Mouse (Mus musculus) hindbrain, embryonic 13.5 days (tissue): ENCODE measurements around the gene Cadm1. TPM values are rescaled to one million over a fixed set of nuclear protein-coding genes. Genes with fewer than 3 reads are reported as not detected.

Experiments used
- ATAC-seq: fragments of 200-750 bp; cut with Nextera tagmentation; 2 replicates; pipeline ENCODE4 v1.8.0; 2017; ENCODE audit warnings: moderate TSS enrichment; ENCODE audit not compliant: low FRiP score
- H3K27ac ChIP-seq: fragments of 300-500 bp; sonication (generic); 2 replicates; pipeline ENCODE4 v1.5.1; 2015; ENCODE audit warnings: inconsistent platforms, mild to moderate bottlenecking, moderate library complexity
- H3K27me3 ChIP-seq: fragments of 300-500 bp; sonication (generic); 2 replicates; pipeline ENCODE4 v1.6.1; 2015; ENCODE audit warnings: mild to moderate bottlenecking, inconsistent platforms
- H3K36me3 ChIP-seq: fragments of 300-500 bp; sonication (generic); 2 replicates; pipeline ENCODE4 v1.6.1; 2015; ENCODE audit warnings: mild to moderate bottlenecking, inconsistent platforms
- H3K4me1 ChIP-seq: fragments of 300-500 bp; sonication (generic); replicated peaks from 2 replicates; pipeline ENCODE4 v1.6.1; 2015; ENCODE audit warnings: inconsistent platforms
- H3K4me2 ChIP-seq: fragments of 300-500 bp; sonication (generic); 2 replicates; pipeline ENCODE4 v1.6.1; 2015; ENCODE audit warnings: inconsistent platforms, mild to moderate bottlenecking, moderate library complexity
- H3K4me3 ChIP-seq: fragments of 300-500 bp; sonication (generic); 2 replicates; pipeline ENCODE4 v1.5.1; 2015; ENCODE audit warnings: mild to moderate bottlenecking, inconsistent platforms
- H3K9ac ChIP-seq: fragments of 300-500 bp; sonication (generic); 2 replicates; pipeline ENCODE4 v1.6.1; 2015; ENCODE audit warnings: mild to moderate bottlenecking, inconsistent platforms
- H3K9me3 ChIP-seq: fragments of 300-500 bp; sonication (generic); 2 replicates; pipeline ENCODE4 v1.6.1; 2016; ENCODE audit warnings: inconsistent platforms
- WGBS: fragments of 180-500 bp; shearing (Covaris S2); methylation state at CpG from one replicate; pipeline ENCODE4 v1.1.7; 2015; 5-methylcytosine and 5-hydroxymethylcytosine counted together
- polyA plus RNA-seq: library from polyadenylated mRNA; unstranded; fragments of >200 nt; fragmentation: Nextera tagmentation; extraction: Ambion mirVana; gene quantifications from 2 replicates; pipeline ENCODE4 v1.2.1, GENCODE M21; 2015

The Cadm1 gene
- polyA plus RNA-seq, 1 experiment from 2014 or later = 180 TPM

- H3K4me3 ChIP-seq = no peak overlapping the region
- no peak overlapping the region for H3K4me2 ChIP-seq
- H3K4me1 ChIP-seq = peaks cover 37% of the 10 kb centered on the region
- WGBS = 90% methylated on average over 3 of the region's 3 CpGs
- H3K27me3 ChIP-seq = no peaks in the 10 kb centered on the region
- H3K9me3 ChIP-seq = no peaks in the 10 kb centered on the region
- no peaks in the 10 kb centered on the region for H3K36me3 ChIP-seq
- H3K27ac ChIP-seq = no peak overlapping the region
- no peak for ATAC-seq
- no peak overlapping the region for H3K9ac ChIP-seq
Measured at GRCm38 (mm10) chr9:47560726-47561125, 30.8 kb downstream of the Cadm1 start.

GRCm38 (mm10) chr9:47561596-47561995, 31.6 kb downstream of the Cadm1 start:
- Histone ChIP-seq H3K27me3 (no peaks in the 10 kb centered on the region), H3K4me1 (peaks cover 32% of the 10 kb centered on the region), H3K9ac (no peak overlapping the region), H3K36me3 (no peaks in the 10 kb centered on the region), H3K27ac (no peak overlapping the region), H3K9me3 (no peaks in the 10 kb centered on the region), H3K4me3 (no peak overlapping the region), H3K4me2 (no peak overlapping the region)
- no peak for ATAC-seq
- WGBS = 87% methylated on average over 4 of the region's 4 CpGs

- H3K9me3 ChIP-seq = no peaks in the 10 kb centered on the region
- no peaks in the 10 kb centered on the region for H3K27me3 ChIP-seq
- H3K4me3 ChIP-seq = no peak overlapping the region
- no peak overlapping the region for H3K9ac ChIP-seq
- H3K27ac ChIP-seq = no peak overlapping the region
- 75% methylated on average over 5 of the region's 5 CpGs for WGBS
- no peak for ATAC-seq
- no peak overlapping the region for H3K4me2 ChIP-seq
- H3K36me3 ChIP-seq = no peaks in the 10 kb centered on the region
- peaks cover 45% of the 10 kb centered on the region for H3K4me1 ChIP-seq
Measured at GRCm38 (mm10) chr9:47565088-47565487, 35.1 kb downstream of the Cadm1 start.

- ATAC-seq = no peak
- H3K4me1 ChIP-seq = peaks cover 64% of the 10 kb centered on the region
- 48% methylated on average over 6 of the region's 6 CpGs for WGBS
- no peak overlapping the region for H3K9ac ChIP-seq
- no peaks in the 10 kb centered on the region for H3K27me3 ChIP-seq
- peak overlapping the region; percentile 46; the same call in 1 of the 2 replicates for H3K27ac ChIP-seq
- H3K4me2 ChIP-seq = no peak overlapping the region
- H3K36me3 ChIP-seq = no peaks in the 10 kb centered on the region
- no peak overlapping the region for H3K4me3 ChIP-seq
- H3K9me3 ChIP-seq = no peaks in the 10 kb centered on the region
Measured at GRCm38 (mm10) chr9:47567873-47568272, 37.9 kb downstream of the Cadm1 start.

- Histone ChIP-seq H3K4me3 (no peak overlapping the region), H3K9me3 (no peaks in the 10 kb centered on the region), H3K36me3 (no peaks in the 10 kb centered on the region), H3K4me2 (no peak overlapping the region), H3K9ac (no peak overlapping the region), H3K27ac (no peak overlapping the region), H3K27me3 (no peaks in the 10 kb centered on the region), H3K4me1 (peaks cover 63% of the 10 kb centered on the region)
- 58% methylated on average over 4 of the region's 4 CpGs for WGBS
- no peak for ATAC-seq
Measured at GRCm38 (mm10) chr9:47570184-47570583, 40.2 kb downstream of the Cadm1 start.

- H3K36me3 ChIP-seq = no peaks in the 10 kb centered on the region
- no peak for ATAC-seq
- no peaks in the 10 kb centered on the region for H3K27me3 ChIP-seq
- no peaks in the 10 kb centered on the region for H3K9me3 ChIP-seq
- no peak overlapping the region for H3K27ac ChIP-seq
- no peak overlapping the region for H3K9ac ChIP-seq
- H3K4me3 ChIP-seq = no peak overlapping the region
- peaks cover 70% of the 10 kb centered on the region for H3K4me1 ChIP-seq
- H3K4me2 ChIP-seq = no peak overlapping the region
- 83% methylated on average over 7 of the region's 7 CpGs for WGBS
Measured at GRCm38 (mm10) chr9:47571461-47571860, 41.5 kb downstream of the Cadm1 start.

- ATAC-seq = no peak
- H3K27ac ChIP-seq = no peak overlapping the region
- no peaks in the 10 kb centered on the region for H3K36me3 ChIP-seq
- H3K9me3 ChIP-seq = no peaks in the 10 kb centered on the region
- H3K4me1 ChIP-seq = peaks cover 67% of the 10 kb centered on the region
- H3K27me3 ChIP-seq = no peaks in the 10 kb centered on the region
- no peak overlapping the region for H3K4me3 ChIP-seq
- 82% methylated on average over 5 of the region's 5 CpGs for WGBS
- H3K4me2 ChIP-seq = no peak overlapping the region
- H3K9ac ChIP-seq = no peak overlapping the region
Measured at GRCm38 (mm10) chr9:47572132-47572531, 42.2 kb downstream of the Cadm1 start.

- H3K27ac ChIP-seq = no peak overlapping the region
Measured at GRCm38 (mm10) chr9:47573456-47573855, 43.5 kb downstream of the Cadm1 start.

GRCm38 (mm10) chr9:47574710-47575414, 44.9 kb downstream of the Cadm1 start:
- Histone ChIP-seq H3K9ac (no peak overlapping the region), H3K4me2 (no peak overlapping the region), H3K27me3 (no peaks in the 10 kb centered on the region), H3K27ac (no peak overlapping the region), H3K9me3 (no peaks in the 10 kb centered on the region), H3K4me3 (no peak overlapping the region), H3K4me1 (peaks cover 50% of the 10 kb centered on the region), H3K36me3 (no peaks in the 10 kb centered on the region)
- ATAC-seq = no peak
- WGBS = 67% methylated on average over 7 of the region's 7 CpGs

More at GRCm38 (mm10) chr9:47573456-47573855, 43.5 kb downstream of the Cadm1 start:
- no peak for ATAC-seq
- 92% methylated on average over 7 of the region's 7 CpGs for WGBS
- Histone ChIP-seq H3K4me1 (peaks cover 59% of the 10 kb centered on the region), H3K36me3 (no peaks in the 10 kb centered on the region), H3K4me2 (no peak overlapping the region), H3K4me3 (no peak overlapping the region), H3K9me3 (no peaks in the 10 kb centered on the region), H3K27me3 (no peaks in the 10 kb centered on the region), H3K9ac (no peak overlapping the region)

GRCm38 (mm10) chr9:47575764-47576163, 45.8 kb downstream of the Cadm1 start:
- Histone ChIP-seq H3K36me3 (no peaks in the 10 kb centered on the region), H3K4me3 (no peak overlapping the region), H3K27ac (no peak overlapping the region), H3K27me3 (no peaks in the 10 kb centered on the region), H3K4me1 (peaks cover 41% of the 10 kb centered on the region), H3K4me2 (no peak overlapping the region), H3K9me3 (no peaks in the 10 kb centered on the region), H3K9ac (no peak overlapping the region)
- 34% methylated on average over 11 of the region's 11 CpGs for WGBS
- no peak for ATAC-seq

- H3K27me3 ChIP-seq = no peaks in the 10 kb centered on the region
- H3K36me3 ChIP-seq = no peaks in the 10 kb centered on the region
- no peak overlapping the region for H3K9ac ChIP-seq
- WGBS = 87% methylated on average over 6 of the region's 6 CpGs
- no peaks in the 10 kb centered on the region for H3K9me3 ChIP-seq
- H3K4me1 ChIP-seq = peaks cover 35% of the 10 kb centered on the region
- no peak for ATAC-seq
- no peak overlapping the region for H3K4me3 ChIP-seq
- H3K27ac ChIP-seq = no peak overlapping the region
- no peak overlapping the region for H3K4me2 ChIP-seq
Measured at GRCm38 (mm10) chr9:47579464-47579863, 49.5 kb downstream of the Cadm1 start.

- H3K27me3 ChIP-seq = no peaks in the 10 kb centered on the region
- ATAC-seq = no peak
- no peaks in the 10 kb centered on the region for H3K9me3 ChIP-seq
- WGBS = 80% methylated on average over 6 of the region's 6 CpGs
- H3K36me3 ChIP-seq = no peaks in the 10 kb centered on the region
- no peak overlapping the region for H3K9ac ChIP-seq
- H3K4me3 ChIP-seq = no peak overlapping the region
- peaks cover 37% of the 10 kb centered on the region for H3K4me1 ChIP-seq
- no peak overlapping the region for H3K27ac ChIP-seq
- H3K4me2 ChIP-seq = no peak overlapping the region
Measured at GRCm38 (mm10) chr9:47581576-47582365, 51.8 kb downstream of the Cadm1 start.

- Histone ChIP-seq H3K27me3 (no peaks in the 10 kb centered on the region), H3K9me3 (no peaks in the 10 kb centered on the region), H3K27ac (no peak overlapping the region), H3K9ac (no peak overlapping the region), H3K4me3 (no peak overlapping the region), H3K4me1 (peaks cover 44% of the 10 kb centered on the region), H3K4me2 (no peak overlapping the region), H3K36me3 (no peaks in the 10 kb centered on the region)
- 86% methylated on average over 3 of the region's 4 CpGs for WGBS
- ATAC-seq = no peak
Measured at GRCm38 (mm10) chr9:47583241-47583640, 53.3 kb downstream of the Cadm1 start.
